Mouse (Mus musculus): Measurements from ENCODE around the gene Kazn. TPM values are rescaled to one million over a fixed set of nuclear protein-coding genes. Genes with fewer than 3 reads are reported as not detected.

The Kazn gene
- 1 to 10 TPM; 3.4 to 4.3 TPM for total RNA-seq (2021)

- peak; percentile 73 for DNase-seq (ENCODE audit: low spot score)
- intact Hi-C loops (cut with DNase I) = loop anchor here (2.0 kb wide), 1 partner anchor 87 kb away; no protein-coding TSS in a partner anchor
Observed at GRCm38 (mm10) chr4:142239240-142240126, at the start of gene Kazn. TSS of gene Kazn (minus strand) at chr4:142239401.

GRCm38 (mm10) chr4:142285471-142285870, 46.3 kb upstream of the Kazn start:
- intact Hi-C loops (cut with DNase I) = no loop called here
- no peak for DNase-seq (ENCODE audit: low spot score)

GRCm38 (mm10) chr4:142283867-142284266, 44.7 kb upstream of the Kazn start:
- DNase-seq (ENCODE audit: low spot score) = no peak
- intact Hi-C loops (cut with DNase I) = no loop called here

- intact Hi-C loops (cut with DNase I) = no loop called here
- DNase-seq (ENCODE audit: low spot score) = no peak
Observed at GRCm38 (mm10) chr4:142278197-142278575, 39.0 kb upstream of the Kazn start.

- intact Hi-C loops (cut with DNase I) = no loop called here
- DNase-seq (ENCODE audit: low spot score) = no peak
Observed at GRCm38 (mm10) chr4:142277481-142278196, 38.4 kb upstream of the Kazn start.

GRCm38 (mm10) chr4:142275242-142275641, 36.0 kb upstream of the Kazn start:
- intact Hi-C loops (cut with DNase I) = no loop called here
- no peak for DNase-seq (ENCODE audit: low spot score)

GRCm38 (mm10) chr4:142274441-142275234, 35.4 kb upstream of the Kazn start:
- intact Hi-C loops (cut with DNase I) = no loop called here
- DNase-seq (ENCODE audit: low spot score) = no peak

- intact Hi-C loops (cut with DNase I) = no loop called here
- peak; percentile 13 for DNase-seq (ENCODE audit: low spot score)
Observed at GRCm38 (mm10) chr4:142271506-142271905, 32.3 kb upstream of the Kazn start.

GRCm38 (mm10) chr4:142267832-142268231, 28.6 kb upstream of the Kazn start:
- intact Hi-C loops (cut with DNase I) = no loop called here

GRCm38 (mm10) chr4:142267348-142267819, 28.2 kb upstream of the Kazn start:
- intact Hi-C loops (cut with DNase I) = no loop called here
- DNase-seq (ENCODE audit: low spot score) = no peak

More at GRCm38 (mm10) chr4:142267832-142268231, 28.6 kb upstream of the Kazn start:
- no peak for DNase-seq (ENCODE audit: low spot score)

- DNase-seq (ENCODE audit: low spot score) = no peak
- intact Hi-C loops (cut with DNase I) = no loop called here
Observed at GRCm38 (mm10) chr4:142264335-142264734, 25.1 kb upstream of the Kazn start.

GRCm38 (mm10) chr4:142261725-142262124, 22.5 kb upstream of the Kazn start:
- intact Hi-C loops (cut with DNase I) = no loop called here

GRCm38 (mm10) chr4:142258730-142259129, 19.5 kb upstream of the Kazn start:
- no peak for DNase-seq (ENCODE audit: low spot score)
- intact Hi-C loops (cut with DNase I) = loop anchor here (10.0 kb wide), 1 partner anchor 626 kb away; no protein-coding TSS in a partner anchor

More at GRCm38 (mm10) chr4:142261725-142262124, 22.5 kb upstream of the Kazn start:
- no peak for DNase-seq (ENCODE audit: low spot score)

- intact Hi-C loops (cut with DNase I) = loop anchor here (10.0 kb wide), 1 partner anchor 631 kb away; no protein-coding TSS in a partner anchor
- DNase-seq (ENCODE audit: low spot score) = no peak
Observed at GRCm38 (mm10) chr4:142254088-142254487, 14.9 kb upstream of the Kazn start.

- no peak for DNase-seq (ENCODE audit: low spot score)
- intact Hi-C loops (cut with DNase I) = loop anchor here (10.0 kb wide), 1 partner anchor 633 kb away; no protein-coding TSS in a partner anchor
Observed at GRCm38 (mm10) chr4:142251471-142252354, 12.5 kb upstream of the Kazn start.

- intact Hi-C loops (cut with DNase I) = loop anchor here (10.0 kb wide), 1 partner anchor 635 kb away; no protein-coding TSS in a partner anchor
- DNase-seq (ENCODE audit: low spot score) = no peak
Observed at GRCm38 (mm10) chr4:142250054-142250453, 10.9 kb upstream of the Kazn start.

GRCm38 (mm10) chr4:142249401-142249800, 10.2 kb upstream of the Kazn start:
- intact Hi-C loops (cut with DNase I) = loop anchor here (2.0 to 5.0 kb wide), 3 partner anchors 42 to 242 kb away; no protein-coding TSS in a partner anchor
- DNase-seq (ENCODE audit: low spot score) = no peak

GRCm38 (mm10) chr4:142248426-142248825, 9.2 kb upstream of the Kazn start:
- intact Hi-C loops (cut with DNase I) = loop anchor here (1.0 to 5.0 kb wide), 4 partner anchors 41 to 241 kb away; no protein-coding TSS in a partner anchor
- peak; percentile 45 for DNase-seq (ENCODE audit: low spot score)

All from heart, postnatal 25 days (tissue).